Mouse (Mus musculus) MEL (cell line): ENCODE results near the gene Kif26b.

Source experiments
- CHD1 ChIP-seq: IDR thresholded peaks from 2 replicates; pipeline ENCODE4 v1.6.1; 2012; ENCODE audit warnings: low read depth, mild to moderate bottlenecking, inconsistent platforms, low read length, improper control_type of control experiment
- CTCF ChIP-seq, 3 experiments: IDR thresholded peaks in 2 of 3; conservative IDR thresholded peaks in 1 of 3; 2 replicates each; pipeline ENCODE4 v1.5.1; 2011 to 2012; ENCODE audit warnings: low read length in 3 of 3, low read depth in 2 of 3, mild to moderate bottlenecking in 2 of 3, improper control_type of control experiment in 1 of 3, inconsistent platforms in 1 of 3, mixed read lengths in 1 of 3, moderate library complexity in 1 of 3; ENCODE audit not compliant: control insufficient read depth in 1 of 3, insufficient read depth in 1 of 3, poor library complexity in 1 of 3, severe bottlenecking in 1 of 3
- EP300 ChIP-seq, 2 experiments: IDR thresholded peaks; 2 replicates each; pipeline ENCODE4 v1.6.1; 2011; ENCODE audit warnings: improper control_type of control experiment in 2 of 2, low read length in 2 of 2, low read depth in 1 of 2, mild to moderate bottlenecking in 1 of 2
- ETS1 ChIP-seq: IDR thresholded peaks from 2 replicates; pipeline ENCODE4 v1.6.1; 2012; ENCODE audit warnings: low read depth, mild to moderate bottlenecking, inconsistent platforms, low read length, improper control_type of control experiment, moderate library complexity
- GATA1 ChIP-seq: IDR thresholded peaks from 2 replicates; pipeline ENCODE4 v1.6.1; 2011; ENCODE audit warnings: low read depth, low read length, improper control_type of control experiment
- HCFC1 ChIP-seq: IDR thresholded peaks from 2 replicates; pipeline ENCODE4 v1.6.1; 2012; ENCODE audit warnings: low read depth, mild to moderate bottlenecking, inconsistent platforms, low read length, improper control_type of control experiment, moderate library complexity
- MAZ ChIP-seq: IDR thresholded peaks from 2 replicates; pipeline ENCODE4 v1.6.1; 2012; ENCODE audit warnings: low read depth, mild to moderate bottlenecking, inconsistent platforms, low read length, improper control_type of control experiment
- POLR2A ChIP-seq, 2 experiments: IDR thresholded peaks; 2 replicates each; pipeline ENCODE4 v1.6.1; 2011 to 2012; ENCODE audit warnings: low read length in 2 of 2, mild to moderate bottlenecking in 2 of 2, control low read depth in 1 of 2, improper control_type of control experiment in 1 of 2, low read depth in 1 of 2, moderate library complexity in 1 of 2; ENCODE audit not compliant: control insufficient read depth in 1 of 2, insufficient read depth in 1 of 2, poor library complexity in 1 of 2
- TAL1 ChIP-seq: IDR thresholded peaks from 2 replicates; pipeline ENCODE4 v1.6.1; 2012; ENCODE audit warnings: mild to moderate bottlenecking, inconsistent platforms, low read length, moderate library complexity, mixed read lengths

DNA sequence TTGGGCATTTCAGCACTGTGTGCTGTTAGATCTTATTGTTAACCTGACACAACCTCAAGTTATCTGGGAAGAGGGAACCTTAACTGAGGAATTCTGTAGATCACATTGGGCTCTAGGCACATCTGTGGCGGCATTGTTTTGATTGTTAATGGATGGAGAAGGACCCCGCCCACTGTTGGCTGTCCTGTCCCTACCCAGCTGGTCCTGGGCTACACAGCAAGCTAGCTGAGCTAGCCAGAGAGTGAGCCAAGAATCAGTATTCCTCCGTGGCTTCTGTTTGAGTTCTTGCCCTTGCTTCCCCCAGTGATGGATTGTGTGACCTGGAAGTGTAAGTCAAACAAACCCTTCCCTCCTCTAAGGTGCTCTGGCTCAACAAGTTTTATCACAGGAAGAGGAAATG lies 132.1 kb downstream of the Kif26b start:
- no peak for TF ChIP-seq CHD1
- TF ChIP-seq CTCF (IDR thresholded peaks at IDR 0.05 in 2 of 3, conservative IDR thresholded peaks at IDR 0.05 in 1 of 3; ENCODE audit: control insufficient read depth in 1 of 3, insufficient read depth in 1 of 3, low read depth in 2 of 3, low read length in 3 of 3, poor library complexity in 1 of 3, severe bottlenecking in 1 of 3): no peak
- TF ChIP-seq GATA1: no peak
- no peak for TF ChIP-seq MAZ
- TF ChIP-seq POLR2A (IDR thresholded peaks at IDR 0.05; ENCODE audit: control insufficient read depth in 1 of 2, insufficient read depth in 1 of 2, low read depth in 1 of 2, low read length in 2 of 2, poor library complexity in 1 of 2): no peak
- TF ChIP-seq ETS1: no peak
- no peak for TF ChIP-seq TAL1
- TF ChIP-seq HCFC1: no peak
- no peak for TF ChIP-seq EP300 (IDR thresholded peaks at IDR 0.05; ENCODE audit: low read depth in 1 of 2, low read length in 2 of 2)
